Mouse (Mus musculus) bone marrow, adult 2 months (tissue): Measurements from ENCODE around the gene Phrf1.

ENCODE experiments used
- CTCF ChIP-seq: fragments of 200-500 bp; IDR thresholded peaks from 2 replicates; pipeline ENCODE4 v1.5.1; 2011; ENCODE audit warnings: low read length, control low read depth; ENCODE audit not compliant: control insufficient read depth, insufficient read depth
- POLR2A ChIP-seq: fragments of 200-500 bp; IDR thresholded peaks from 2 replicates; pipeline ENCODE4 v1.6.1; 2011; ENCODE audit warnings: low read depth, mild to moderate bottlenecking, control low read depth, low read length, borderline replicate concordance; ENCODE audit not compliant: control insufficient read depth

DNA sequence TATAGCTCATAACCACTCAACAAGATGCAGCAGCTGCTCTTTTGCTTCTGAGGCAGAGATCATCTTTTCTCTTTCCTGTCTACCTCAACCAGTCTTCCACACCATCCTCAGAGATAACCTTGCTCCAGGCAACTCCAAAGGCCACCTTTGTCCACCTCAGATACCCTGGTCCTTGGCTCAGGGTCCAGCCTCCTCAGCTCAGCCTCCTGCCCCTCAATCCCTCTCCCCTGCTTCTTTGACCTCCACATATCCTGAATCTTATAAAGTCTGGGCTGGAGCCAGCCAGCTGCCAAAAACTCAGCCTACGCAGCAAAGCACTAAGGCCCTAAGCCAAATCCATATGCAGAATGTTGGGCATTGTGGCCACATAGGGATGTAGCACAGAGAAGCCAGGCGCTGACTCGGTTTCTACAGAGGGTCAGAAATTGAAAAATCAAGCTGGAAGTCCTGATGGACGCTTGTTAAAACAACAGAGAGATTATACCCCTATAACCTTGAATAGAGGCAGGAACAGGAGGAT is 5.8 kb upstream of the Phrf1 start:
- TF ChIP-seq POLR2A (no peak), CTCF (no peak)
